Mouse (Mus musculus) adrenal gland, adult 8-10 months (tissue): ENCODE results near the gene Thada. TPM values are rescaled to one million over a fixed set of nuclear protein-coding genes. Genes with fewer than 3 reads are reported as not detected.
A peak's percentile ranks its signal among the peaks of the same experiment; 100 is the strongest.

ENCODE experiments used
- DNase-seq: peaks from one replicate; pipeline ENCODE4 v3.0.0; 2022
- total RNA-seq, 4 experiments: library from RNA; stranded (reverse); gene quantifications; 2 replicates each; pipeline ENCODE4 v1.2.4; 2022

Gene Thada
- total RNA-seq = 10 to 100 TPM; 15.7 to 32.1 (median 19.0) TPM

- peak; percentile 97 for DNase-seq
These were observed at the start of gene Thada for GRCm38 (mm10) chr17:84465753-84466608. Thada (minus strand) TSS chr17:84466205.

DNA sequence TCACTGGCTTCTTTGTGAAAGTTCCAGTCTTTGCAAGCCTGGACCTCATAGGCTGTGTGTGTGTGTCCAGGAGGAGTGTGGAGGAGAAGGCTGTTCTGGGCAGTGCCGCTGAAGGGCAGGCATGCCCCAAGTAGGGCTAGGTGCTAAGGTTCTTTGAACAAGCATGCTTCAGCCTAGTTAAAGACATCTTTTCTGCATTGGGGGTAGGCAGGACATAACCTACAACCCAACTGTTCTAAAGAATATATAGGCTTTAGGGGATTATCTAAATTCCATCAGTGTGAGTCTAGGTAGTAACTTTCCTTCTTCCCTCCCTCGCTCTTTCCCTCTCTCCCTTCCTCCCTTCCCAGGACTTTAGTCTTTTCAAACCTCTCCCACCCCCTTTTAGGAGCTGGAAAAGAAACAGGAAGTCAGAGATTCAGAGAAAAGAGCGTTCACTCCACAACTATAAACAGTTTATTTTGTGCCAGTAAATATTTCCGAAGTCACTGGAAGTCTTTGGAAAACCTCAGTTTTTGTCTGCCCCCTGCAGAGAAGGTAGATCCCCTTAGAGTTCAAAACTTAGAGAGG lies 46.6 kb upstream of the Thada start:
- no peak for DNase-seq

DNA sequence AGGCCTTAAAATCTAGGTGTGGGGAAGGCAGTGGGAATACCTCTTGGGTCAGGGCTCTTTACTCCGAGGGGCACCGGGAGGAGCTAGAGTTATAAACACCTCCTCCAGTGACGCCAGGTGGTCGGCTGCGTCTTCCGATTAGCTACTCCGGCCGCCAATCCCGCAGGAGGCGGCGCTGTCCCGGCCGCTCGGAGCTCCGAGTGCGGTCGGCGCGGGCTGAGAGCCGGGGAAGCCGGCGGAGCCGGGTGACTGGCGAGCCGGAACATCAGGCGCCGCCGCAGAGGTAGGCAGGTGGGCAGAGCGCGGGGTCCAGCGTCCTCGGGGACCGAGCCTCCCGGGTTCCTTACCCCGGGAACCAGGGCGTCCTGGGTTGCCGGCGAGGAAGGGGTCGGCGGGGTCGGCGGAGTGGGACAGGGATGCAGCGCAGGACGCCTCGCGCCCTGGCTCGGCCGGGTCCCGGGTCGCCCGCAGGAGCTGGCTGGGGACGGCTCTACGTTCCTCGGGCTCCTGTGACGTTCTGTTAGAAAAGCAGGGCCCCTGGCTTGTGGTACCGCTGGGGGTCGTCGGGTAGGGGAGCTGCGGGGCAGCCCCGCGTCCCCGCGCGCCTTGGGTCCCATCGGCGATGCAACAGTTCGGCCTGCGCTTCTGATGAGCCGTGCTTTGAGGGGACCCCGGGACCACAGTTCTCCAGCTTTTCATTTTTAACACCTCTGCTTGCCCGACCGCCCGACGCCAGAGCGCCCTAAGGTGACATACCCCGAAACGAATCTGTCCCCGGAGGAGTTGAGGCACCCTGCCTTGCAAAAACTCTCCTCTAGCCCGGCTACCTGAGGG lies 45.9 kb upstream of the Thada start, which contains the start of gene Plekhh2:
Plekhh2 (plus strand) TSS at position 214 of the 834 bp plus-strand sequence.
- DNase-seq = peak; percentile 57

DNA sequence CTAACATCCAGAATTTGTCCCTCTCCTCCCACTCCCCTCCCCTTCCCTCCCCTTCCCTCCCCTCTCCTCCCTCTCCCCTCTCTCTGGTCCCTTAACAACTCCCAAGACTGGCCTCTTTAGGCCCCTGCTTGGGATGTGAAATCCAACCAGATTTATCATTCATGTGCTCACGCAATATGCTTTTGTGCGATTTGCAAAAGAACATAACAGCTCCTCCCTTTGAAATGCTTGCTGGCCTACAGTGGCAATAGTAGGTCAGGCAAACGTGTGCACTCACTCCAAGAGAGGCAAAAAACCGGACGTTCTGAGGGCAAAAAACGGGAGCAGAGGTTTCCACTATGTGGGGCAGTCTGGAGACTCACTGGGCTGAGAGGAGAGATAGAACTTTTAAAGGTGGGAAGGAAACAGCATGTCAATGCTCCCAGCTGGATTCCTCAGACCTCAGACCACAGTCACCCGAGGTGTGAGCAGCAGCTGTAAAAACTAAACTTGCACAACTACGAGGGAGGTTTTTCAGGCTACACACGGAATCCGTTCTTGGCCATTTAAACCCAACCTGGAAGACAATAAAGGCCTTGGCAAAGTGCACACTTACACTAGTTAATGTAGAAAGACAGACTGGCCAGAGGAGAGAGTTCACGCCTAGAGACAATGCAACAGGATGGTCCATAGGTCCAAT lies 45.1 kb upstream of the Thada start:
- DNase-seq = no peak

GRCm38 (mm10) chr17:84510355-84510754 lies 44.4 kb upstream of the Thada start:
- peak; percentile 42 for DNase-seq

- DNase-seq = peak; percentile 4
These were observed 43.2 kb upstream of the Thada start for GRCm38 (mm10) chr17:84509176-84509575.

DNA sequence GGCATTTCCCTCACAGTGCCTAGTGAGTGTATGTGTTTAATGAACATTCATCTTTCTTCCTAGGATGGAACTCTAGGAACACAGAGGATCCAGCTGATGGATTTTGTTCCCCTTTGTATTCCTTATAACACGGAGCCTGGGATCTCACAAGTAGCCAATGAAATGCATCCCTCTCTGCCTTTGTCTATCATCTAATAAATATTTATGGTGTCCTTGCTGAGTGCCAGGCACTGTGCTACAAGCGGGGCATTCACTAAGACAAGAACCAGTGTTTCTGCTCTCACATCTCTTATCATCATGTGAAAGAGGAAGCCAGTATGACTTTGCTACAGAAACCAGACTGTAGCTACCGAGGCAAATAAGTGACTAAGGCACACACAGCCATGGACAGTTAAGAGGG lies 42.7 kb upstream of the Thada start:
- no peak for DNase-seq

DNA sequence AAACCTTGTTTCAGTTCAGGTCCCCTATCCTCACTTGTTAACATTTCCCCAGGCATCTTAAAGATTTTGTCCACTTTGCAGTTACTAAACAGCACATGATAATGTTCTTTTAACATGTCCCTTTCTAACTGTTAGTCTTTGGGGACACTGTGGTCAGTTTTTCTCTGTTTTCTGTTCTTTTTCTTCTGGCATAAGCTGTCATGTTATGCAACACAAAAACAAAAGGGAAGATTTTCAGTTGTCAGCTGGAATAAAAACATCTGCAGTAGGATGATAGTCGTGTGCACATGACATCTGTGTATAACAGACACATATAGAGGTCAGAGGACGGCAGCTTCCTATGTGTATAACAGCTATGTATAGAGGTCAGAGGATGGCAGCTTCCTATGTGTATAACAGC lies 39.9 kb upstream of the Thada start:
- DNase-seq = no peak

DNA sequence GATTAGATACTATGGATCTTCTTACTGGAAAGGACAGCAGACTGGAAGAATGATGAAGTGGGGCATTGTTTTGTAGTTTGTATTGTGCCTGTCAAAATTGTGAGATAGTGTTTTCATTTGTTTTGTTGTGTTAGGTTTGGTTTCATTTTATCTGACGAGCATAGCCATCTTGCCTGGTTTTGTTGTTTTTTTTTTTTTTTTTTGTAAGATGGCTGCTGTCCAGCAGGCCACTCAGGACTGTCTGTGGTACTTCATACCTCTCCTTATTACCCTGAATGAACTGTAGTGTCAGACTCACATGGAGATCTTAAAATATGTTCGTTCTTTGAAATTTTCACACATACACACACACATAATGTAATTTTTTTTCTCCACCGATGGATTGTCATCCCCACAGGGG lies 36.3 kb upstream of the Thada start:
- no peak for DNase-seq

GRCm38 (mm10) chr17:84498639-84499038 lies 32.6 kb upstream of the Thada start:
- DNase-seq = no peak

GRCm38 (mm10) chr17:84497972-84498604 lies 32.1 kb upstream of the Thada start:
- no peak for DNase-seq

DNA sequence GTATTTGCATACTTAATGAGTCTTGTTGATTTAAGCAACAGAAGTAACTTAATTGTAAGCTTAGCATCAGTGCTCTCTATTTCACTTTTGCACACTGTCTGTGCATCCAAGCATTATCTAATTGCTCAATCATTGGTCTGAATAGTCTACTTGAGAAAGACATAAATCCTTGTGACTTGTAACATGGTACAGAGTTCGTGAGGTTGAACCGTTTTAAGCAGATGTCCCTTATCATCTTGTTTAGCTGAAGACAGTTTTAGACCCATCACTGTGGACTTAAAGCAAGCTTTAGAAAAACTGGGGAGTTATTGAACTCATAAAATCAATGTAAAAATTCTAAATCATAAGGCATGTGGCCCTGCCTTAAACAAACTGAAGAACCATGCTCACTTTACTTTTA lies 31.6 kb upstream of the Thada start:
- DNase-seq = no peak

DNA sequence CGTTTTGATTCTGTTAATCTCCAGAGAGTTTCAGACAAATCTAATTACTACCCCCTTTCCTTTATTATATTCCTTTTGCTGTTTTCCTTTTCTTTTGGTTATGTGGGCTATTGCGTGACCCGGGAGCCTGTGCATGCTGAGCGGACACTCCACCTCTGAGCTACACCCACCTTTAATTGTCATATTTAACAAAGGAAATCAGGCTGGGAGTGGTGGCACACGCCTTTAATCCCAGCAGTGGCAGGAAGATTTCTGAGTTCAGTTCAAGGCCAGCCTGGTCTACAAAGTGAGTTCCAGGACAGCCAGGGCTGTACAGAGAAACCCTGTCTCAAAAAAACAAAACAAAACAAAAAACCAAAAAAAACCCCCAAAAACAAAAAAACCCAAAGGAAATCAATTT lies 31.0 kb upstream of the Thada start:
- no peak for DNase-seq

- DNase-seq = no peak
These were observed 26.4 kb upstream of the Thada start for GRCm38 (mm10) chr17:84492255-84492880.

- DNase-seq = no peak
These were observed 21.4 kb upstream of the Thada start for GRCm38 (mm10) chr17:84487415-84487814.

GRCm38 (mm10) chr17:84483673-84484320 lies 17.8 kb upstream of the Thada start:
- no peak for DNase-seq

DNA sequence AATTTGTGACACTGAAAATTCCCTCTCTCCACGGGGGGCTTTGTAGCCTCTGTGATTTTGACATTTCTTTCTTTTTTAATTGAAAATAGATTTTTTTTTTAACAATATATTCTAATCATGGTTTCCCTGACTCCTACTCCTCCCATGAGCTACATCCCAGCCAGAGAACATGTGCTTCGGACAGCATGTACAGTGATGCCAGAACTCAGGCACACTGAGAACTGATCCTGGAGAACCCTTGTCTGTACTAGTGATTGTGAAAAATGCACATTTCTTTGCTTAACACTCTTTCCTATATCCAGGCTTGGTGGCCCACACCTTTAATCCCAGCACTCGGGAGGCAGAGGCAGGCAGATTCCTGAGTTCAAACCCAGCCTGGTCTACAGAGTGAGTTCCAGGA lies 16.8 kb upstream of the Thada start:
- no peak for DNase-seq

- peak; percentile 34 for DNase-seq
These were observed 14.7 kb upstream of the Thada start for GRCm38 (mm10) chr17:84480464-84481355.

DNA sequence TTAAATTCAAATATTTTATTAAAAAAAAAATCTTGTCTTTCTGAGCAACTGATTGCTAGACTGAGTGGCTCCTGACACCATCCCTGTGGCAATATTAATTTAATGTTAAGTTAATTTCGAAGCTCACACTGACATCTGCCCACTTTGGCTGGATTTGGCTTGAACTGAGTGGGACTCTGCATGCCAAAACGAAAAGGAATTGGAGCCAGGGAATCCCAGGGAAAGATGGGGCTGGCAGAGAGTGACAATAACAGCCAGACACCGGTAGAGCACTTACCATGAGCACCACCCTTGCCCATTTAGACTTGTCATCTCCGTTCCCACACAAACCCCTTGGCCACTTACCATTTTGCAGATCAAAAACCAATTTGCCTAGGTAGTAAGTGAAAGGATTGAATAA lies 12.3 kb upstream of the Thada start:
- DNase-seq = no peak

DNA sequence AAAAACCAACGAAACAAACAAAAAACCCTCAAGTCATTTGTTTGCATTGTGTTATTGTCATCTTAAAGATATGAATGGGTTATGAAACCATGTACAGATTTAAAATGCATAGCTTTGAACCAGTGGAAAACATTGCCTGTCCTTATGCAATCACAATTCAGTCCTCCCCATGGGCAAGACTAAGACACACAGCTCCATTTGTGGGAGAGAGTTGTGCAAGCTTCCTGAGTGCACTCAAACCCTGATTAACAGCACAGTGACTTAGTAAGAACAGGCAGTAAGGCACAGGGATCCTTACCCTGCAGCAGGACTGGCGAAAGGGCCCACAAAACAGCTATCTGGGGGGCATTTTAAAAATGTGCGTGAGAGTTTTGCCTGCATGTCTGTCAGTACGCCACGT lies 11.2 kb upstream of the Thada start:
- no peak for DNase-seq
